Mouse (Mus musculus) B cell, adult 62 days (primary cell): ENCODE results near the gene Etfbkmt. TPM values are rescaled to one million over a fixed set of nuclear protein-coding genes. Genes with fewer than 3 reads are reported as not detected.

Experiments used
- total RNA-seq: library from RNA; stranded (reverse); gene quantifications from 4 replicates; pipeline ENCODE4 v1.2.4, GENCODE M21; 2023

Gene Etfbkmt
- 7.5 to 9.0 TPM (median 8.8 TPM) in 4 replicates for total RNA-seq

GRCm38 (mm10) chr6:149139471-149139870 is at the start of gene Etfbkmt:
Gene Etfbkmt (plus strand): TSS chr6:149139849.

GRCm38 (mm10) chr6:149101076-149101942 is 38.3 kb upstream of the Etfbkmt start, which contains the start of gene Dennd5b:
Gene Dennd5b (minus strand): TSS chr6:149101680.

GRCm38 (mm10) chr6:149129870-149130269 is 9.8 kb upstream of the Etfbkmt start, which contains the start of gene Gm10203:
Gene Gm10203 (plus strand): TSS chr6:149130170.

GRCm38 (mm10) chr6:149188041-149188924 is 48.6 kb downstream of the Etfbkmt start, which contains the start of gene Amn1:
Gene Amn1 (minus strand): TSS chr6:149188712.

Other genes with a start within 250 kb of the Etfbkmt start
- gene Caprin2, start 243.6 kb upstream of the Etfbkmt start, total RNA-seq: 9.4 to 11.1 TPM (median 10.4 TPM) in 4 replicates
- 51.1 to 63.4 TPM (median 55.1 TPM) in 4 replicates for gene Sinhcaf, start 193.4 kb upstream of the Etfbkmt start, total RNA-seq
- gene Dennd5b, start 38.2 kb upstream of the Etfbkmt start, total RNA-seq: 77.6 to 94.7 TPM (median 79.5 TPM) in 4 replicates
- gene Gm10203, start 9.7 kb upstream of the Etfbkmt start, total RNA-seq: not detected in 4 replicates
- gene Amn1, start 48.9 kb downstream of the Etfbkmt start, total RNA-seq: 27.9 to 30.7 TPM (median 28.3 TPM) in 4 replicates
- gene Resf1, start 169.6 kb downstream of the Etfbkmt start, total RNA-seq: 102 to 122 TPM (median 103 TPM) in 4 replicates